Mouse (Mus musculus): ENCODE measurements around the gene Enpp6.
A peak's percentile ranks its signal among the peaks of the same experiment; 100 is the strongest.
"Not testable (repeated sequence)": the region's sequence is repeated elsewhere in the genome, so short reads cannot be mapped to it uniquely, and the experiment has no call there.

Enpp6 gene

DNA sequence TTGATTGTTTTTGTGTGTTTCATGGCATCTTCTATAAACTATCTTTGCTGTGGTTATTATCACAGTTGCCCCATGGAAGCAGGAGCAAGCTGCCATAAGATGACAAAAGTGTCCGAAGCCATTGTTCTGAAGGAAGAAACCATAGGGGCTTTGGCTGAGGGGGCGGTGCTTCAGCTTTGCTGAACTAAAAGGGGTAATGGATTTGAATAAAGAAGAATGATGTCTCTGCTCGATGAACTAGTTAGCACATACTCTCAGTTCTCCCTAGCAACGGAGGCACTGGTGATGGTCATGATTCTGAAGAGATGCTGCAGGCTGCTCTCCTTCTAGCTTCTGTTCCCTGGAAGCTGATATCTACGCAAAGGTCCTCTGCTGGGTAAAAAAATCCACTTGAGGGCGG lies 41.8 kb downstream of the Enpp6 start:
- DNase-seq (ENCODE audit: low read depth, low spot score): no peak
- Histone ChIP-seq H3K36me3 (ENCODE audit: control insufficient read depth, insufficient read depth, low read length, poor library complexity, severe bottlenecking) (no peaks in the 10 kb centered on the region), H3K27me3 (ENCODE audit: control insufficient read depth, insufficient read depth, low read length, poor library complexity, severe bottlenecking) (no peaks in the 10 kb centered on the region)

DNA sequence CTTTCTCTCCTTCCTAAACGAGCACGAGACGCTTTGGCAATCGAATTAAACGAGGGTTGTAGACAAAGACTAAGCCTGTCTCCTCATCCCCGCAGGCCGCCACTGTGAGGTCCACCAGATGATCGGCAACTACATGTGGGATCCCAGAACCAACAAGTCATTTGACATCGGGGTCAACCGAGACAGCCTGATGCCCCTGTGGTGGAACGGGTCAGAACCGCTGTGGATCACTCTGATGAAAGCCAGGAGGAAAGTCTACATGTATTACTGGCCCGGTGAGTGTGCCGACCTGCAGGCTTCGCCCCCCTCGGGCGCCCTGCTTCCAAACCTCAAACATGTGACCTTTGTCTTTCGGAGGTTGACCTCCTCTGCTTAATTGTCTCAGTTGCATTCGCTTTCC lies 43.6 kb downstream of the Enpp6 start:
- H3K27me3 ChIP-seq (ENCODE audit: control insufficient read depth, insufficient read depth, low read length, poor library complexity, severe bottlenecking): no peaks in the 10 kb centered on the region

DNA sequence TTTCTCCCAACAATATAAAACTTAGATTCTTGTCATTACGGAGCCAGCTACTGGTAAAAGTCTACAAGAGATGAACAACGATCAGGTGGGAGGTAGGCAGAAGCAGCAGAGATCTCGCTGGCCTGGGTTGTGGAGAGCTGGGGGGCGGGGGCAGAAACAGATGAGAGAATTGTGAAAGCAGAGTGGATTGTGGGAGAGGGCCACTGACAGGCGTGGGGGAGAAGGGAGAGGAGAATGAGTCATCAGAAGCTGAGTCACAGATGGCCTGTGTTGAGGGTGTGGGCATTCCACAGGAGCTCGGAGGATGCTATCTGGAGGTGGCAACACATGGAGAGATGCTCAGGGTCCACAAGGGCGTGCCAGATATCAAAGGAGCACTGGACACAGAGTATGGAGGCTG lies 45.4 kb downstream of the Enpp6 start:
- Histone ChIP-seq H3K36me3 (ENCODE audit: control insufficient read depth, insufficient read depth, low read length, poor library complexity, severe bottlenecking) (no peaks in the 10 kb centered on the region), H3K27me3 (ENCODE audit: control insufficient read depth, insufficient read depth, low read length, poor library complexity, severe bottlenecking) (no peaks in the 10 kb centered on the region)
- DNase-seq (ENCODE audit: low read depth, low spot score): no peak

More for the DNA sequence above, 43.6 kb downstream of the Enpp6 start:
- no peaks in the 10 kb centered on the region for H3K36me3 ChIP-seq (ENCODE audit: control insufficient read depth, insufficient read depth, low read length, poor library complexity, severe bottlenecking)
- DNase-seq (ENCODE audit: low read depth, low spot score): no peak

DNA sequence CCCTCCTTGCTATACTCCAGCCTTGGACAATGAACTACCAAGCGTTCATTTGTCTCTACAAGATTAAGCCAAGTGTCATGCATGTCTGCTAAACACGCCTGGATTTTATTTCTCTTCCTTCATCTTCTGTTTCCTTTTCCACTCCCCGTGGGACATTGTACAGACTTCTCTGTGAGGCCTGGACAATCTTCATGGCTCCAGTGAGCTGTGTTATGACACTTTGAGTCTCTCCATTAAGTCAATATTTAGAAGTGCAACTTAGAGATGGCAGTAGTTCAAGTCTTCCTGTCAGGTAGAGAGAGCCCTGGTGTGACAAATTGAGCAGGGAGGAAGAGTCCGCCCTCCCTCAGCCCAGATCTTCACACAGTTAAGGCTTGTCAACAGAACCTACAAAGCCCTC lies 47.3 kb downstream of the Enpp6 start:
- no peak for DNase-seq (ENCODE audit: low read depth, low spot score)
- H3K27me3 ChIP-seq (ENCODE audit: control insufficient read depth, insufficient read depth, low read length, poor library complexity, severe bottlenecking): no peaks in the 10 kb centered on the region
- H3K36me3 ChIP-seq (ENCODE audit: control insufficient read depth, insufficient read depth, low read length, poor library complexity, severe bottlenecking): no peaks in the 10 kb centered on the region

DNA sequence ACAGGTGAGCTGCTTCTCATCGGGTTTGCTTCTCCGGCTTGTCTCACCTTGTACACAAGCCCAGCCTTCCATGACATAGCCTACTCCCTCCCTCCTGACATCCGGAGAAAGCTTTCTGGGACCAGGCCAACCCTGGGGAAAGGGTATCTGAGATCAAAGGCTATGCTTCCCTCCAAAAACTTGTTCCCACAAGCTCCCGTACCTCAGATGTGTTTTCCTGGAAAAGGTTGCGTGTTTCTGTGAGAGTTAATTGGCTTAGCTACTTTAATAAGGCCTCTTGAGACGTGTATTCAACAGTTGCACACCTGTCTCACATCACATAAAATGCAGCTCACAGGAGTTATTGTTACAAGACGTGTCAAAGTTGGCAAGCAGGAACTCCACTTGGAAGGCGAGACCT lies 49.8 kb downstream of the Enpp6 start:
- no peak for DNase-seq (ENCODE audit: low read depth, low spot score)
- H3K27me3 ChIP-seq (ENCODE audit: control insufficient read depth, insufficient read depth, low read length, poor library complexity, severe bottlenecking): no peaks in the 10 kb centered on the region
- no peaks in the 10 kb centered on the region for H3K36me3 ChIP-seq (ENCODE audit: control insufficient read depth, insufficient read depth, low read length, poor library complexity, severe bottlenecking)

DNA sequence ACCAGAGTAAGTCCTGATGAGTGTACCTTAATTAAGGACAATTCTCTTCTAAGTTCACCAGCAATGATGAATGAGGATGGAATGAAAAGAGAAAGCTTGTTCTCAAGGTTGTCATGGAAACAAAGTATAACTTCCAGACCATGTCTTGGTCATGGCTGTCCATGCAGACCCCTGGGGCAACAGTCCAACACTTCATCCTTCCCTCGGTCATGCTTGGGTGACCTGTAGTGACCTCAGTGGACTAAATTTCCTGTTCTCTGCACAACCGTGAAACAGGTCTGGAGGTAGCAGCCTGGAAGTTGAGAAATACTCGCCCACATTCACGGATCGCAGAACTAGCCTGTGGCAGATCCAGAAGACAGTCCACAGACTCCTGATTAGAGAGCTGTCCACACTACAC lies 50.7 kb downstream of the Enpp6 start:
- no peaks in the 10 kb centered on the region for H3K36me3 ChIP-seq (ENCODE audit: control insufficient read depth, insufficient read depth, low read length, poor library complexity, severe bottlenecking)
- no peaks in the 10 kb centered on the region for H3K27me3 ChIP-seq (ENCODE audit: control insufficient read depth, insufficient read depth, low read length, poor library complexity, severe bottlenecking)
- no peak for DNase-seq (ENCODE audit: low read depth, low spot score)

DNA sequence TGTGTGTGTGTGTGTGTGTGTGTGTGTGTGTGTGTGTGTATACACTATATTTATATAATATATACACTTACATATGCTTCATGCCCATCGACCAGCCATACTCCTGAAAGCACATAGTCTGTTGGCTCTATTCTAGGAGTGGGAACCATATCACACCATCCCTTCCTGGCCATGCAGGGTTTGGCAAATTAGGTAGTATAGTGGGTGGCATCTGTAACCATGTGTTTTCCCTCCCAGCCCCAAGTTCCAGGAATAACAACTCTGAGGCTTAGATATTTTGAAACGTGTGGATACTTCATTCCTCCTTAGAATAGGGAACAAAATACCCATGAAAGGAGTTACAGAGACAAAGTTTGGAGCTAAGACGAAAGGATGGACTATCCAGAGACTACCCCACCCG lies 53.5 kb downstream of the Enpp6 start:
- not testable (repeated sequence) for H3K36me3 ChIP-seq (ENCODE audit: control insufficient read depth, insufficient read depth, low read length, poor library complexity, severe bottlenecking); DNase-seq (ENCODE audit: low read depth, low spot score); H3K27me3 ChIP-seq (ENCODE audit: control insufficient read depth, insufficient read depth, low read length, poor library complexity, severe bottlenecking)

DNA sequence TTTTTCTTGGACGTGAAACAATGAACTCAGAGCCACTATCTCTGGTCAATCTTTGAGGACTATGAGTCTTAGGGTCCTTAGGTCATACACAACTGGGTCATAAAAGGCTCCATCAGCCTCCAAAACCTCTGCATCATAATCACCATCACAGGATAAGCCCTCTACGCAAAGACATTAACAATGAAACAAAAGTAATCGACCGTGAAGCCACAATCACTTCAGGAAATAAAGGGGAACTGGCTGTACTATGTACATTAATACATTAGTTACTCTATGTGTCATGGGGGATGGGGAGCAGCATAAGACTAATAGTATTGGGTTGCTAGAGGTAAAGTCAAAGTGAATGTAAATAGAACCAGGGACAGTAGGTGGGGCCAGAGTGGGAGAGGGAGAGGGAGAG lies 59.7 kb downstream of the Enpp6 start:
- peak; percentile 72 for DNase-seq (ENCODE audit: low read depth, low spot score)
- no peaks in the 10 kb centered on the region for H3K36me3 ChIP-seq (ENCODE audit: control insufficient read depth, insufficient read depth, low read length, poor library complexity, severe bottlenecking)
- no peaks in the 10 kb centered on the region for H3K27me3 ChIP-seq (ENCODE audit: control insufficient read depth, insufficient read depth, low read length, poor library complexity, severe bottlenecking)

DNA sequence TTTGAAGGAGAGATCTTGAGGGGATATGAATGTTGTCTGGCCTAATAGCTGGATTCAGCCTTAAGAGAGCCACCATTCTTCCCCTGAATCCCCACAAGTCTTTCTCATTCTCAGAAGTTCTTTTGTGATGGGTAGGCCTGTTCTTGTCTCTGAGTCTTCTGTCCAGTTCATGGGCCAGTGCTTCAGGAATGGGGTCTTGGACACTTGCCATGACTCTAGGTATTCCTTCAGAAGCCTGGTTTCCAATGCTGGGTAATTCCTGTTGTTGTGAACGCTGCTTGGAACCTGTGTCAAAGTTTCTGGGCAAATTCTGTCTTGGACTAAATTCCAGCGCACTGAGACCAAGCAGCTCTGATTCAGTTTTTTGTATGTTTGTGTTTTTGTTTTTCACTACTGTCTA lies 60.5 kb downstream of the Enpp6 start:
- no peaks in the 10 kb centered on the region for H3K36me3 ChIP-seq (ENCODE audit: control insufficient read depth, insufficient read depth, low read length, poor library complexity, severe bottlenecking)
- DNase-seq (ENCODE audit: low read depth, low spot score): no peak
- H3K27me3 ChIP-seq (ENCODE audit: control insufficient read depth, insufficient read depth, low read length, poor library complexity, severe bottlenecking): no peaks in the 10 kb centered on the region

DNA sequence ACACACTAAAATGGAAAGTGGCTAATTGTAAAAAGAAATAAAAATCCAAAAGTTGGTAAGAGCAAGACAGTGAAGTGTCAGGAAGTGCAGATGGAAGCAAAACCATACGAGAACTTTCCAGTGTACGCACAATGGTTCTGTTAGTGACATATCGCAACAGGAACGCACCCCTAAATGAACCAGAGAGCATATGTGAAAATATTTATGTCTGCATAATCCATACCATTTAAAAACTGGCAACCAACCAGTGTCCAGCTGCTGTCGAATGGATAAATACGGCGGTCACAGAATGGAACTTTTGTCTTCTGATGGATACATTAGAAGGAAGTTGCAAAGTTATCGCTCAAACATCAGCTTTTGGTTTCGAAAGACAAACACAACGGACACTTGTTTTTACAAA lies 61.9 kb downstream of the Enpp6 start:
- no peaks in the 10 kb centered on the region for H3K27me3 ChIP-seq (ENCODE audit: control insufficient read depth, insufficient read depth, low read length, poor library complexity, severe bottlenecking)
- DNase-seq (ENCODE audit: low read depth, low spot score): no peak

DNA sequence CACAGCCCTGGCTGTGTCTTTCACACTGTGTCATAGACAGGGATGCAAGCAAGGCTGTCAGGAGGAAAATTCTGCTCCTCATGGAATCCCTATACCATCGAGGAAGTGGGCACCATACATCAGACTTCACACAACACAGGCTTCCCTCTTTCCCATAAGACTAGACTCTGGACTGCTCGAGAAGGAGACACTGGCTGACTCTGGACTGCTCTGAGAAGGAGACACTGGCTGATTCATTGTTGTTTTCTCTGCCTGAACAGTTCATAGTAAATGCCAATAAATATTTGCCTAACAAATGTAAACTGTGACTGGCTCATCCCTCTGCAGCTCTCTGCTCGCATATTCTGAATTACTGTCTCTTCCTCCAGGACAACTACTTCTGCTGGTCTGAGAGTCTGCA lies 66.0 kb downstream of the Enpp6 start:
- Histone ChIP-seq H3K36me3 (ENCODE audit: control insufficient read depth, insufficient read depth, low read length, poor library complexity, severe bottlenecking) (no peaks in the 10 kb centered on the region), H3K27me3 (ENCODE audit: control insufficient read depth, insufficient read depth, low read length, poor library complexity, severe bottlenecking) (no peaks in the 10 kb centered on the region)
- no peak for DNase-seq (ENCODE audit: low read depth, low spot score)

More for the DNA sequence above, 61.9 kb downstream of the Enpp6 start:
- H3K36me3 ChIP-seq (ENCODE audit: control insufficient read depth, insufficient read depth, low read length, poor library complexity, severe bottlenecking): no peaks in the 10 kb centered on the region

DNA sequence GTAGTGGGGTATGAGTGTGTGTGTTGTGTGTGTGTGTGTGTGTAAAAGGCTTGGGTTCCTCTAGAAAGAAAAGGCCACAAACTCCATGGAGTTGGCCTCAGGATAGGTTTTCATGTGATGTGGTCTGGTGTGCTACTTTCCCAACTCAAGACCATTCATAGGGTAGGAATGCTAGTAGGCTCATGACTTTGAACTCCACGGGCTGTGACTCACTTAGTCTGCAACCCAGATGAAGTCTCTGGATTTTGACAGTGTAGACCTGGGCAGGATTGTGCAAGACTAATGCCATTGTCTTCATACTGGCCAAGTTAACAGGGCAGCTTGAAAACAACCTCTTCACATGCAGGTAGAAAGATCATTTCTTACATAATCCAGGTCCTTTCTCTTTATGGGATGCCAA lies 69.4 kb downstream of the Enpp6 start:
- Histone ChIP-seq H3K36me3 (ENCODE audit: control insufficient read depth, insufficient read depth, low read length, poor library complexity, severe bottlenecking) (no peaks in the 10 kb centered on the region), H3K27me3 (ENCODE audit: control insufficient read depth, insufficient read depth, low read length, poor library complexity, severe bottlenecking) (no peaks in the 10 kb centered on the region)
- no peak for DNase-seq (ENCODE audit: low read depth, low spot score)

DNA sequence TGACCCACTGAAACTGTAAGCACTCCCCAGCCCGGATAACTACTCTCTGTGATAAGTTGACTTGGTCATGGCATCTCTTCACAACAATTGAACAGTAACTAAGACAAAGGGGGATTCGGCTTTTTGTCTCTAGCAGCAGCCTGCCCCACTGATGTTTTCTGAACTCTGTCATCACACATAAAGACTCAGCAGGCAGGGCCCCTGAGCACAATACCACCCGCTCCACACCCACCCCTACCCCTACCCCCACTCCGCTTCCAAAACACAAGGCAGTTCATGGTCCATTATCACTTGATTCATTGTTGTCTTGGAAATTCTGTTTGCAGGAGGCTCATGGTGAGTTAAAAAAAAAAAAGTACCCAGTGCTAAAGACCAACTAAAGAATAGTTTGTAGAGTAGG lies 71.8 kb downstream of the Enpp6 start:
- no peak for DNase-seq (ENCODE audit: low read depth, low spot score)
- H3K36me3 ChIP-seq (ENCODE audit: control insufficient read depth, insufficient read depth, low read length, poor library complexity, severe bottlenecking): no peaks in the 10 kb centered on the region
- H3K27me3 ChIP-seq (ENCODE audit: control insufficient read depth, insufficient read depth, low read length, poor library complexity, severe bottlenecking): no peaks in the 10 kb centered on the region

DNA sequence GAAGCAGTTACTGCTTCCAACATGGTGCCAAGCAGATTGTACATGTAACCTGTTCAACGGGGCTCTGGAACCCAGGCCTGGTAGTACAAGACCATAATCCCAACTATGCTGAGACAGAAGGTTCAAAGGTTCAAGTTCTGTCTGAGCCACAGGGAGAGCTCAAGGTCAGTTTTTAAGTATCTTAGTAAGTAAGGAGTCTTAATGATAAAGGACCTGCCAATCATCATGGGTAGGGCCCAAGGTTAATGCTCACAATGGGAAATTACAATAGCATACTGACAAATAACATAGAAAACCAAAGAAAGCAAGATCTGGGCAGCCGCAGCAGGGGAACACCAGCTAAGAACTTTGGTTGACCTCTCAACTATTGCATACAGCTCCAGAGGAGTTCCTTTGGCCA lies 72.3 kb downstream of the Enpp6 start:
- DNase-seq (ENCODE audit: low read depth, low spot score): no peak
- no peaks in the 10 kb centered on the region for H3K36me3 ChIP-seq (ENCODE audit: control insufficient read depth, insufficient read depth, low read length, poor library complexity, severe bottlenecking)
- H3K27me3 ChIP-seq (ENCODE audit: control insufficient read depth, insufficient read depth, low read length, poor library complexity, severe bottlenecking): no peaks in the 10 kb centered on the region

DNA sequence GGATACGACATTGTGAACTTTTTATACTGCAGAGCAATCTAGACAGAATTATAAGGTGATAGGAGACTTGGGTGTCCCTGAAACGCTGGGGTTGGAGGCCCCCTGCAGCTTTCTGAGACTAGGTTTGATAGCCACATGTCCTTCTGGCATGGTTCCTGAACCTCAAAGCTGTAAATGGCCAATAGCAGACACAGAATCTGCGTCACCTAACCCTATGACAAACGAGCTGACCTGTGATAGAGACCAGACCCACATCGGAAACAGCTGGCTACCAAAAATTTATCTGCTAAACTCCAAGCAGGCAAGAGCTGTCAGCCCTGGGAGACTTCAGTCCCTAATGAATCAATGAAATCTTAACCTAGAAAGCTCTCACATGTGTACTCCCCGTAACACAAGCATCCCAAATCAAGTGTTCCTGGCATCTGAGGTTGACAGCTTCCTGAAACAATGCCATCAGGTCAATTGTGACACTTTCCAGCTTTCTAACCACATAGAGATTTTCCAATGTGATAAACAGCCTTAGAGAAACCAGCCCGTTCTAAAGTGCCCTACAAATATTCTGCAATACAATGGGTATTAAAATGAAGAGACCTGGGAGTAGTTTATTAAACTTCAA lies 74.5 kb downstream of the Enpp6 start:
- DNase-seq (ENCODE audit: low read depth, low spot score): no peak
- Histone ChIP-seq H3K36me3 (ENCODE audit: control insufficient read depth, insufficient read depth, low read length, poor library complexity, severe bottlenecking) (no peaks in the 10 kb centered on the region), H3K27me3 (ENCODE audit: control insufficient read depth, insufficient read depth, low read length, poor library complexity, severe bottlenecking) (no peaks in the 10 kb centered on the region)

DNA sequence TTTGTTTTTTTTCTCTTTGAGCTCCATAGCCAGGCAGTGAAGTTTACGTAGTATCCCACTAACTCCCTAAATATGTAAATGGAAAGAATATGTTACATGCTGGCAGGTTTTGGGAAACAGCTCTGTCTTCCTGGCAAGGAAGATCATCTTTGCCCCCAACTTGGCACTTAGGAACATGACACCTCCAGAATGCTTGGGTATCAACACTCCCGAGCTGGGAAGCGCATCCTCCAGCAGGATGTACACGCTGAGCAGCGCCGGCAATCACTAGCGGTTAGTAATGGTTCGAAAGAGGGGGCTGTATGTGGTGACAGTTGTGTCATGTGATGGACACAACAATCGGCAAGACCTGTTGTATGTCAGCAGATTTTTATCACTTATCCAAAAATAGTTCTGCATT lies 80.4 kb downstream of the Enpp6 start:
- no peaks in the 10 kb centered on the region for H3K36me3 ChIP-seq (ENCODE audit: control insufficient read depth, insufficient read depth, low read length, poor library complexity, severe bottlenecking)
- DNase-seq (ENCODE audit: low read depth, low spot score): no peak
- H3K27me3 ChIP-seq (ENCODE audit: control insufficient read depth, insufficient read depth, low read length, poor library complexity, severe bottlenecking): no peaks in the 10 kb centered on the region

All from splenic B cell, adult 2 months (primary cell).